Mouse (Mus musculus): ENCODE data around the gene Lyar. TPM values are rescaled to one million over a fixed set of nuclear protein-coding genes. Genes with fewer than 3 reads are reported as not detected.

Lyar gene
- polyA plus RNA-seq, 2 experiments from 2014 or later = 29.2 to 41.5 TPM

- ATAC-seq = no peak
Measured at GRCm38 (mm10) chr5:38256551-38256950, 36.3 kb downstream of the Lyar start.

GRCm38 (mm10) chr5:38258034-38258772, 37.9 kb downstream of the Lyar start:
- ATAC-seq = no peak

- no peak for ATAC-seq
Measured at GRCm38 (mm10) chr5:38258773-38259146, 38.5 kb downstream of the Lyar start.

- peak; percentile 20 for ATAC-seq
Measured at GRCm38 (mm10) chr5:38259455-38260106, 39.3 kb downstream of the Lyar start.

- ATAC-seq = peak; percentile 86
Measured at GRCm38 (mm10) chr5:38260107-38260682, 39.9 kb downstream of the Lyar start, which contains the start of gene Tmem128. Tmem128 (plus strand) TSS chr5:38260185.

- ATAC-seq = no peak
Measured at GRCm38 (mm10) chr5:38270942-38271341, 50.7 kb downstream of the Lyar start.

GRCm38 (mm10) chr5:38273831-38274230, 53.6 kb downstream of the Lyar start:
- ATAC-seq = peak; percentile 26

- ATAC-seq = no peak
Measured at GRCm38 (mm10) chr5:38275771-38276170, 55.5 kb downstream of the Lyar start, which contains the start of gene Otop1. Otop1 (plus strand) TSS chr5:38275972.

GRCm38 (mm10) chr5:38276451-38276850, 56.2 kb downstream of the Lyar start:
- no peak for ATAC-seq

- ATAC-seq = no peak
Measured at GRCm38 (mm10) chr5:38277098-38277866, 57.0 kb downstream of the Lyar start.

GRCm38 (mm10) chr5:38277936-38278600, 57.8 kb downstream of the Lyar start:
- no peak for ATAC-seq

- no peak for ATAC-seq
Measured at GRCm38 (mm10) chr5:38280075-38280474, 59.8 kb downstream of the Lyar start.

Other genes with a start within 250 kb of the Lyar start
- 10 to 100 TPM; 21.9 to 22.1 TPM for gene Stx18, start 181.7 kb upstream of the Lyar start, polyA plus RNA-seq (2017; shearing (Covaris generic))
- gene Nsg1, start 60.6 kb upstream of the Lyar start, polyA plus RNA-seq (2017; shearing (Covaris generic)) = under 1 TPM in 1 of 2 experiments, not detected in 1; 0.52 TPM
- 10 to 100 TPM; 12.3 to 28.2 TPM for gene Zbtb49, start within 50 bp of the Lyar start, polyA plus RNA-seq (2017; shearing (Covaris generic))
- 10 to 100 TPM; 88.0 to 91.9 TPM for gene Tmem128, start 39.7 kb downstream of the Lyar start, polyA plus RNA-seq (2017; shearing (Covaris generic))
- gene Otop1, start 55.5 kb downstream of the Lyar start, polyA plus RNA-seq (2017; shearing (Covaris generic)) = not detected
- gene Drd5, start 98.9 kb downstream of the Lyar start, polyA plus RNA-seq (2017; shearing (Covaris generic)) = under 1 TPM in 1 of 2 experiments, not detected in 1; 0.09 TPM